Mouse (Mus musculus) liver, adult 2 months (tissue): ENCODE measurements around the gene 1700123O20Rik.

Experiments
- CTCF ChIP-seq: fragments of 200-500 bp; IDR thresholded peaks from 2 replicates; pipeline ENCODE4 v1.5.1; 2011; ENCODE audit warnings: low read depth, low read length, control low read depth
- POLR2A ChIP-seq: fragments of 200-500 bp; IDR thresholded peaks from 2 replicates; pipeline ENCODE4 v1.6.1; 2011; ENCODE audit warnings: low read length, control low read depth; ENCODE audit not compliant: insufficient read depth; ENCODE audit errors: extremely low read depth

DNA sequence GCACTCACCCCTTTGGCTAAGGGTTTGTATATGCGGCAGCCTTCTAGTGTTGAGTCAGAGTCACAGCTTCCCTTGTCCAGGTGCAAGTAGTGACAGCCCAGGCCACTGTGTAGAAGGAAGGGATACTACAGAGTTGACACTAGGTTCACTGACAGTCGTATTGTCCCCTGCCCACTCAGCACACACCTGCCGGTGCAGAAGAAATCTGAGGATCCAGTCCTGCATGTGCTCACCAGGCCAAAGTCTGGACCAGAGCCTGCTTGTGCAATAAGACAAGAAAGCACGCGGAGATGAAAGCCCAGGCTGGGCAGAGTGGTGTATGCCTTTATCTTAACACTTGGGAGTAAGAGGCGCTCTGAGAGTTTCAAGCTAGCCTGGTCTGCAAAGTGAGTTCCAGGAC is 9.0 kb downstream of the 1700123O20Rik start:
- no peak for TF ChIP-seq CTCF
- TF ChIP-seq POLR2A: no peak
